Mouse (Mus musculus): ENCODE data around the gene Golga5.
"Not testable (repeated sequence)": the region's sequence is repeated elsewhere in the genome, so short reads cannot be mapped to it uniquely, and the experiment has no call there.

Gene Golga5

GRCm38 (mm10) chr12:102445436-102445835 lies 23.5 kb upstream of the Golga5 start:
- DNase-seq (ENCODE audit: low read depth, low spot score) = no peak

- DNase-seq (ENCODE audit: low read depth, low spot score) = no peak
Measured at GRCm38 (mm10) chr12:102450437-102450836, 18.5 kb upstream of the Golga5 start.

GRCm38 (mm10) chr12:102451126-102451851 lies 17.6 kb upstream of the Golga5 start:
- no peak for DNase-seq (ENCODE audit: low read depth, low spot score)

- no peak for DNase-seq (ENCODE audit: low read depth, low spot score)
Measured at GRCm38 (mm10) chr12:102453581-102453980, 15.4 kb upstream of the Golga5 start.

- no peak for DNase-seq (ENCODE audit: low read depth, low spot score)
Measured at GRCm38 (mm10) chr12:102456467-102457193, 12.3 kb upstream of the Golga5 start.

- no peak for DNase-seq (ENCODE audit: low read depth, low spot score)
Measured at GRCm38 (mm10) chr12:102460014-102460413, 8.9 kb upstream of the Golga5 start.

GRCm38 (mm10) chr12:102461177-102461576 lies 7.8 kb upstream of the Golga5 start:
- DNase-seq (ENCODE audit: low read depth, low spot score) = no peak

- no peak for DNase-seq (ENCODE audit: low read depth, low spot score)
Measured at GRCm38 (mm10) chr12:102464650-102465049, 4.3 kb upstream of the Golga5 start.

GRCm38 (mm10) chr12:102468136-102468535 lies 799 bp upstream of the Golga5 start:
- DNase-seq (ENCODE audit: low read depth, low spot score) = no peak

GRCm38 (mm10) chr12:102474411-102474810 lies 5.5 kb downstream of the Golga5 start:
- DNase-seq (ENCODE audit: low read depth, low spot score) = no peak

GRCm38 (mm10) chr12:102480481-102480880 lies 11.5 kb downstream of the Golga5 start:
- DNase-seq (ENCODE audit: low read depth, low spot score) = no peak

- DNase-seq (ENCODE audit: low read depth, low spot score) = no peak
Measured at GRCm38 (mm10) chr12:102484946-102485345, 16.0 kb downstream of the Golga5 start.

- DNase-seq (ENCODE audit: low read depth, low spot score) = no peak
Measured at GRCm38 (mm10) chr12:102491911-102492310, 23.0 kb downstream of the Golga5 start.

GRCm38 (mm10) chr12:102495754-102496153 lies 26.8 kb downstream of the Golga5 start:
- not testable (repeated sequence) for DNase-seq (ENCODE audit: low read depth, low spot score)

- DNase-seq (ENCODE audit: low read depth, low spot score) = no peak
Measured at GRCm38 (mm10) chr12:102497905-102498304, 29.0 kb downstream of the Golga5 start.

GRCm38 (mm10) chr12:102498726-102499125 lies 29.8 kb downstream of the Golga5 start:
- DNase-seq (ENCODE audit: low read depth, low spot score) = no peak

GRCm38 (mm10) chr12:102499210-102499609 lies 30.3 kb downstream of the Golga5 start:
- DNase-seq (ENCODE audit: low read depth, low spot score) = no peak

- no peak for DNase-seq (ENCODE audit: low read depth, low spot score)
Measured at GRCm38 (mm10) chr12:102499723-102500122, 30.8 kb downstream of the Golga5 start.

- no peak for DNase-seq (ENCODE audit: low read depth, low spot score)
Measured at GRCm38 (mm10) chr12:102501038-102501437, 32.1 kb downstream of the Golga5 start.

- no peak for DNase-seq (ENCODE audit: low read depth, low spot score)
Measured at GRCm38 (mm10) chr12:102501848-102502595, 33.1 kb downstream of the Golga5 start.

GRCm38 (mm10) chr12:102505131-102505713 lies 36.3 kb downstream of the Golga5 start:
- DNase-seq (ENCODE audit: low read depth, low spot score) = no peak

- DNase-seq (ENCODE audit: low read depth, low spot score) = no peak
Measured at GRCm38 (mm10) chr12:102505949-102506348, 37.0 kb downstream of the Golga5 start.

All from mesoderm, embryonic 11.5 days (tissue).